Mouse (Mus musculus) stomach, embryonic 16.5 days (tissue): ENCODE data around the gene Barx2. TPM values are rescaled to one million over a fixed set of nuclear protein-coding genes. Genes with fewer than 3 reads are reported as not detected.

Experiments
- ATAC-seq: fragments of 200-750 bp; cut with Nextera tagmentation; 2 replicates; pipeline ENCODE4 v1.8.0; 2017; ENCODE audit warnings: moderate number of reproducible peaks, moderate TSS enrichment; ENCODE audit not compliant: insufficient read depth, low FRiP score
- H3K27ac ChIP-seq: fragments of 300-500 bp; sonication (generic); 2 replicates; pipeline ENCODE4 v1.5.1; 2014; ENCODE audit warnings: low read length
- H3K27me3 ChIP-seq: fragments of 300-500 bp; sonication (generic); 2 replicates; pipeline ENCODE4 v1.6.1; 2014; ENCODE audit warnings: low read length, control low read depth, mixed read lengths; ENCODE audit not compliant: control insufficient read depth, insufficient read depth
- H3K36me3 ChIP-seq: fragments of 300-500 bp; sonication (generic); 2 replicates; pipeline ENCODE4 v1.6.1; 2014; ENCODE audit warnings: low read length; ENCODE audit not compliant: control insufficient read depth, insufficient read depth
- H3K4me1 ChIP-seq: fragments of 300-500 bp; sonication (generic); 2 replicates; pipeline ENCODE4 v1.6.1; 2014; ENCODE audit warnings: low read length, control low read depth, mixed read lengths; ENCODE audit not compliant: control insufficient read depth, insufficient read depth
- H3K4me2 ChIP-seq: fragments of 300-500 bp; sonication (generic); 2 replicates; pipeline ENCODE4 v1.6.1; 2014; ENCODE audit warnings: low read depth, low read length, mixed read lengths
- H3K4me3 ChIP-seq: fragments of 300-500 bp; sonication (generic); replicated peaks from 2 replicates; pipeline ENCODE4 v1.5.1; 2014; ENCODE audit warnings: mild to moderate bottlenecking, low read length
- H3K9ac ChIP-seq: fragments of 300-500 bp; sonication (generic); 2 replicates; pipeline ENCODE4 v1.6.1; 2014; ENCODE audit warnings: low read length
- H3K9me3 ChIP-seq: fragments of 300-500 bp; sonication (generic); replicated peaks from 2 replicates; pipeline ENCODE4 v1.6.1; 2016; ENCODE audit warnings: low read length, control low read depth; ENCODE audit not compliant: control insufficient read depth
- WGBS: fragments of 180-500 bp; shearing (Covaris S2); extraction: QIAGEN DNeasy Blood & Tissue Kit; methylation state at CpG from one replicate; pipeline ENCODE4 v1.1.7; 2014; 5-methylcytosine and 5-hydroxymethylcytosine counted together
- polyA plus RNA-seq: library from polyadenylated mRNA; unstranded; fragments of >200 nt; fragmentation: Nextera tagmentation; extraction: Ambion mirVana; gene quantifications from 2 replicates; pipeline ENCODE4 v1.2.1, GENCODE M21; 2015

Barx2 gene
- polyA plus RNA-seq, 1 experiment from 2014 or later = 1.4 TPM

- ATAC-seq = no peak
Measured at GRCm38 (mm10) chr9:31802641-31803040, 110.6 kb downstream of the Barx2 start.

More at GRCm38 (mm10) chr9:31802641-31803040, 110.6 kb downstream of the Barx2 start:
- Histone ChIP-seq H3K9me3 (no peaks in the 10 kb centered on the region), H3K27ac (no peak overlapping the region), H3K4me2 (no peak overlapping the region), H3K27me3 (no peaks in the 10 kb centered on the region), H3K36me3 (no peaks in the 10 kb centered on the region), H3K9ac (no peak overlapping the region), H3K4me1 (no peaks in the 10 kb centered on the region), H3K4me3 (no peak overlapping the region)
- WGBS = 78% methylated on average over 1 of the region's 1 CpGs

Other genes with a start within 250 kb of the Barx2 start
- gene Arhgap32, start 202.7 kb upstream of the Barx2 start, polyA plus RNA-seq = 16.4 and 16.6 TPM in 2 replicates